Mouse (Mus musculus) thymus, adult 2 months (tissue): Measurements from ENCODE around the gene Paqr8.

ENCODE experiments used
- CTCF ChIP-seq: fragments of 200-500 bp; IDR thresholded peaks from 2 replicates; pipeline ENCODE4 v1.5.1; 2012; ENCODE audit warnings: mild to moderate bottlenecking, control low read depth, low read length, moderate library complexity, borderline replicate concordance; ENCODE audit not compliant: control insufficient read depth, poor library complexity, insufficient read depth; ENCODE audit errors: extremely low read depth
- POLR2A ChIP-seq: fragments of 200-500 bp; IDR thresholded peaks from 2 replicates; pipeline ENCODE4 v1.6.1; 2012; ENCODE audit warnings: mild to moderate bottlenecking, low read length, control low read depth, moderate library complexity; ENCODE audit not compliant: control insufficient read depth, poor library complexity, insufficient read depth; ENCODE audit errors: extremely low read depth

- no peak for TF ChIP-seq POLR2A
- no peak for TF ChIP-seq CTCF
Measured at GRCm38 (mm10) chr1:20914769-20915168, 24.4 kb downstream of the Paqr8 start.
